Mouse (Mus musculus) ovary, adult 10 weeks (tissue): ENCODE data around the gene Enoph1. TPM values are rescaled to one million over a fixed set of nuclear protein-coding genes. Genes with fewer than 3 reads are reported as not detected.

Experiments
- polyA plus RNA-seq: library from polyadenylated mRNA; stranded (reverse); fragments of 350-450 nt; fragmentation: Illumina TruSeq; extraction: RNeasy Lipid Tissue Mini Kit (QIAGEN cat#74804); gene quantifications from one replicate; pipeline ENCODE4 v1.2.3, GENCODE M21; 2014

Enoph1 gene
- 21.9 TPM for polyA plus RNA-seq

DNA sequence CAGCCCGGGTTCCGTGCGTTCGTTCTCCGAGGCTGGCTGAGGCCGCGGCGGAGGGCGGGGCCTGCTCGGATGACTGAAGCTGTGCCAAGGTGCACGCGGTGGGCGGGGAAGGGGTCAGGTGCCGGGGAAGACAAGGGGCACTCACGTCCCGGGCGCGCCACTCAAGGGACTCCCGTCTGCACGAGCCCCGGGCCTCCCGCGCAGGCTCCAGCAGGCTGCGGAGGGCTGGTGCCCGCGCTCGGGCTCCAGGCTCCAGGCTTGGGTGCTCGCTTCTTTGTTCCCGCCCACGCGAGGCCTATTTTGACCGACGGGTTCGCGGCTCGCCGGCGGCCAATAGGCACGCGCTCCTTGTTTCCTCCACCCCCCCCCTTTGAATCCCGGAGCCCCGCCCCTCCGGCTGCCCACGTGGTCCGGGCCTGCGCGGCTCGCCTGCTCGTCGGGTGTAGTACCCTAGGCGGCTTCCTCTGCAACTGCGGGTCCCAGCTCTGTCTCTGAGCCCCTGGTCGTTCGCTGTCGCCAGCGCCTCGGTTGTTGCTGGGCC, at the start of gene Enoph1, which contains the start of gene Hnrnpdl:
TSS of gene Enoph1 (plus strand) at position 384 of the 541 bp plus-strand sequence.
TSS of gene Hnrnpdl (minus strand) at position 63 of the 541 bp plus-strand sequence.

Other genes starting within 250 kb of the Enoph1 start
- gene Vamp9, start 133.7 kb upstream of the Enoph1 start, polyA plus RNA-seq, result not detected
- gene Hnrnpd, start 61.0 kb upstream of the Enoph1 start, polyA plus RNA-seq, result 857 TPM
- gene 4930524J08Rik, start 60.9 kb upstream of the Enoph1 start, polyA plus RNA-seq, result not detected
- gene Hnrnpdl, start 321 bp upstream of the Enoph1 start, polyA plus RNA-seq, result 323 TPM
- 3.4 TPM for gene Tmem150c, start 119.8 kb downstream of the Enoph1 start, polyA plus RNA-seq